Mouse (Mus musculus): ENCODE measurements around the gene Lhfpl2. TPM values are rescaled to one million over a fixed set of nuclear protein-coding genes. Genes with fewer than 3 reads are reported as not detected.

Lhfpl2 gene
- polyA plus RNA-seq, 1 experiment from 2014 or later = 144 TPM

GRCm38 (mm10) chr13:94132187-94132995 is 74.8 kb downstream of the Lhfpl2 start:
- Histone ChIP-seq H3K4me3 (ENCODE audit: inconsistent target) (no peak overlapping the region), H3K36me3 (ENCODE audit: inconsistent target) (no peaks in the 10 kb centered on the region), H3K27ac (no peak overlapping the region), H3K79me2 (ENCODE audit: inconsistent target) (no peaks in the 10 kb centered on the region)
- 61% methylated on average over 13 of the region's 13 CpGs for WGBS (ENCODE audit: missing documents)

- H3K36me3 ChIP-seq (ENCODE audit: inconsistent target) = no peaks in the 10 kb centered on the region
Measured at GRCm38 (mm10) chr13:94134646-94135045, 77.0 kb downstream of the Lhfpl2 start.

GRCm38 (mm10) chr13:94135180-94135579 is 77.6 kb downstream of the Lhfpl2 start:
- 98% methylated on average over 7 of the region's 7 CpGs for WGBS (ENCODE audit: missing documents)
- no peaks in the 10 kb centered on the region for H3K36me3 ChIP-seq (ENCODE audit: inconsistent target)
- no peak overlapping the region for H3K4me3 ChIP-seq (ENCODE audit: inconsistent target)
- no peak overlapping the region for H3K27ac ChIP-seq
- no peaks in the 10 kb centered on the region for H3K79me2 ChIP-seq (ENCODE audit: inconsistent target)

More at GRCm38 (mm10) chr13:94134646-94135045, 77.0 kb downstream of the Lhfpl2 start:
- Histone ChIP-seq H3K79me2 (ENCODE audit: inconsistent target) (no peaks in the 10 kb centered on the region), H3K27ac (no peak overlapping the region), H3K4me3 (ENCODE audit: inconsistent target) (no peak overlapping the region)
- 96% methylated on average over 7 of the region's 7 CpGs for whole genome bisulfite sequencing (ENCODE audit: missing documents)

- Histone ChIP-seq H3K27ac (no peak overlapping the region), H3K36me3 (ENCODE audit: inconsistent target) (no peaks in the 10 kb centered on the region), H3K4me3 (ENCODE audit: inconsistent target) (no peak overlapping the region), H3K79me2 (ENCODE audit: inconsistent target) (no peaks in the 10 kb centered on the region)
- 86% methylated on average over 14 of the region's 14 CpGs for WGBS (ENCODE audit: missing documents)
Measured at GRCm38 (mm10) chr13:94139713-94140445, 82.3 kb downstream of the Lhfpl2 start.

- no peak overlapping the region for H3K27ac ChIP-seq
- WGBS (ENCODE audit: missing documents) = 89% methylated on average over 4 of the region's 4 CpGs
- no peak overlapping the region for H3K4me3 ChIP-seq (ENCODE audit: inconsistent target)
- no peaks in the 10 kb centered on the region for H3K79me2 ChIP-seq (ENCODE audit: inconsistent target)
- H3K36me3 ChIP-seq (ENCODE audit: inconsistent target) = no peaks in the 10 kb centered on the region
Measured at GRCm38 (mm10) chr13:94140446-94140845, 82.8 kb downstream of the Lhfpl2 start.

- H3K36me3 ChIP-seq (ENCODE audit: inconsistent target) = no peaks in the 10 kb centered on the region
- H3K79me2 ChIP-seq (ENCODE audit: inconsistent target) = no peaks in the 10 kb centered on the region
- WGBS (ENCODE audit: missing documents) = 25% methylated on average over 10 of the region's 12 CpGs
- peak overlapping the region; percentile 77 for H3K27ac ChIP-seq
- no peak overlapping the region for H3K4me3 ChIP-seq (ENCODE audit: inconsistent target)
Measured at GRCm38 (mm10) chr13:94143063-94143652, 85.6 kb downstream of the Lhfpl2 start.

GRCm38 (mm10) chr13:94144451-94144850 is 86.9 kb downstream of the Lhfpl2 start:
- Histone ChIP-seq H3K4me3 (ENCODE audit: inconsistent target) (no peak overlapping the region), H3K36me3 (ENCODE audit: inconsistent target) (no peaks in the 10 kb centered on the region), H3K27ac (peak overlapping the region; percentile 77), H3K79me2 (ENCODE audit: inconsistent target) (no peaks in the 10 kb centered on the region)
- WGBS (ENCODE audit: missing documents) = 94% methylated on average over 7 of the region's 8 CpGs

GRCm38 (mm10) chr13:94147257-94147656 is 89.7 kb downstream of the Lhfpl2 start:
- 26% methylated on average over 4 of the region's 4 CpGs for WGBS (ENCODE audit: missing documents)
- Histone ChIP-seq H3K36me3 (ENCODE audit: inconsistent target) (no peaks in the 10 kb centered on the region), H3K4me3 (ENCODE audit: inconsistent target) (no peak overlapping the region)

GRCm38 (mm10) chr13:94149006-94149405 is 91.4 kb downstream of the Lhfpl2 start:
- H3K79me2 ChIP-seq (ENCODE audit: inconsistent target) = no peaks in the 10 kb centered on the region
- peak overlapping the region; percentile 33 for H3K27ac ChIP-seq
- H3K4me3 ChIP-seq (ENCODE audit: inconsistent target) = no peak overlapping the region
- no peaks in the 10 kb centered on the region for H3K36me3 ChIP-seq (ENCODE audit: inconsistent target)
- 76% methylated on average over 5 of the region's 5 CpGs for WGBS (ENCODE audit: missing documents)

More at GRCm38 (mm10) chr13:94147257-94147656, 89.7 kb downstream of the Lhfpl2 start:
- H3K27ac ChIP-seq = no peak overlapping the region
- no peaks in the 10 kb centered on the region for H3K79me2 ChIP-seq (ENCODE audit: inconsistent target)

- no peak overlapping the region for H3K4me3 ChIP-seq (ENCODE audit: inconsistent target)
Measured at GRCm38 (mm10) chr13:94149781-94150180, 92.2 kb downstream of the Lhfpl2 start.

GRCm38 (mm10) chr13:94151308-94151707 is 93.7 kb downstream of the Lhfpl2 start:
- no peak overlapping the region for H3K27ac ChIP-seq

More at GRCm38 (mm10) chr13:94149781-94150180, 92.2 kb downstream of the Lhfpl2 start:
- WGBS (ENCODE audit: missing documents) = 94% methylated on average over 8 of the region's 8 CpGs
- Histone ChIP-seq H3K27ac (no peak overlapping the region; the same call in 1 of the 2 replicates), H3K36me3 (ENCODE audit: inconsistent target) (no peaks in the 10 kb centered on the region), H3K79me2 (ENCODE audit: inconsistent target) (no peaks in the 10 kb centered on the region)

GRCm38 (mm10) chr13:94152836-94153235 is 95.2 kb downstream of the Lhfpl2 start:
- Histone ChIP-seq H3K27ac (peak overlapping the region; percentile 98; the same call in 1 of the 2 replicates), H3K4me3 (ENCODE audit: inconsistent target) (no peak overlapping the region), H3K36me3 (ENCODE audit: inconsistent target) (no peaks in the 10 kb centered on the region), H3K79me2 (ENCODE audit: inconsistent target) (peaks cover 17% of the 10 kb centered on the region; the same call in 1 of the 2 replicates)
- WGBS (ENCODE audit: missing documents) = 95% methylated on average over 10 of the region's 10 CpGs

More at GRCm38 (mm10) chr13:94151308-94151707, 93.7 kb downstream of the Lhfpl2 start:
- Histone ChIP-seq H3K4me3 (ENCODE audit: inconsistent target) (no peak overlapping the region), H3K36me3 (ENCODE audit: inconsistent target) (no peaks in the 10 kb centered on the region), H3K79me2 (ENCODE audit: inconsistent target) (peaks cover 3% of the 10 kb centered on the region; the same call in 1 of the 2 replicates)
- WGBS (ENCODE audit: missing documents) = 92% methylated on average over 4 of the region's 4 CpGs

GRCm38 (mm10) chr13:94153658-94154057 is 96.1 kb downstream of the Lhfpl2 start:
- Histone ChIP-seq H3K36me3 (ENCODE audit: inconsistent target) (no peaks in the 10 kb centered on the region), H3K79me2 (ENCODE audit: inconsistent target) (peaks cover 20% of the 10 kb centered on the region; the same call in 1 of the 2 replicates), H3K27ac (peak overlapping the region; percentile 98), H3K4me3 (ENCODE audit: inconsistent target) (no peak overlapping the region)
- WGBS (ENCODE audit: missing documents) = 56% methylated on average over 6 of the region's 6 CpGs

GRCm38 (mm10) chr13:94154512-94155296 is 97.1 kb downstream of the Lhfpl2 start:
- WGBS (ENCODE audit: missing documents) = 40% methylated on average over 15 of the region's 15 CpGs
- no peak overlapping the region for H3K4me3 ChIP-seq (ENCODE audit: inconsistent target)

More at GRCm38 (mm10) chr13:94154512-94155296, 97.1 kb downstream of the Lhfpl2 start:
- peaks cover 20% of the 10 kb centered on the region; the same call in 1 of the 2 replicates for H3K79me2 ChIP-seq (ENCODE audit: inconsistent target)
- peak overlapping the region; percentile 98 for H3K27ac ChIP-seq
- H3K36me3 ChIP-seq (ENCODE audit: inconsistent target) = no peaks in the 10 kb centered on the region

Data from macrophage (primary cell).